Mouse (Mus musculus) liver, embryonic 18 days (tissue): ENCODE measurements around the gene Kdm5a. TPM values are rescaled to one million over a fixed set of nuclear protein-coding genes. Genes with fewer than 3 reads are reported as not detected.

Source experiments
- polyA plus RNA-seq: library from polyadenylated mRNA; depleted of rRNA; stranded (reverse); fragments of >200 nt; gene quantifications from 2 replicates; pipeline ENCODE4 v1.2.3, GENCODE M21; 2012; rRNA removed

The Kdm5a gene
- 4.2 and 4.9 TPM in 2 replicates for polyA plus RNA-seq

DNA sequence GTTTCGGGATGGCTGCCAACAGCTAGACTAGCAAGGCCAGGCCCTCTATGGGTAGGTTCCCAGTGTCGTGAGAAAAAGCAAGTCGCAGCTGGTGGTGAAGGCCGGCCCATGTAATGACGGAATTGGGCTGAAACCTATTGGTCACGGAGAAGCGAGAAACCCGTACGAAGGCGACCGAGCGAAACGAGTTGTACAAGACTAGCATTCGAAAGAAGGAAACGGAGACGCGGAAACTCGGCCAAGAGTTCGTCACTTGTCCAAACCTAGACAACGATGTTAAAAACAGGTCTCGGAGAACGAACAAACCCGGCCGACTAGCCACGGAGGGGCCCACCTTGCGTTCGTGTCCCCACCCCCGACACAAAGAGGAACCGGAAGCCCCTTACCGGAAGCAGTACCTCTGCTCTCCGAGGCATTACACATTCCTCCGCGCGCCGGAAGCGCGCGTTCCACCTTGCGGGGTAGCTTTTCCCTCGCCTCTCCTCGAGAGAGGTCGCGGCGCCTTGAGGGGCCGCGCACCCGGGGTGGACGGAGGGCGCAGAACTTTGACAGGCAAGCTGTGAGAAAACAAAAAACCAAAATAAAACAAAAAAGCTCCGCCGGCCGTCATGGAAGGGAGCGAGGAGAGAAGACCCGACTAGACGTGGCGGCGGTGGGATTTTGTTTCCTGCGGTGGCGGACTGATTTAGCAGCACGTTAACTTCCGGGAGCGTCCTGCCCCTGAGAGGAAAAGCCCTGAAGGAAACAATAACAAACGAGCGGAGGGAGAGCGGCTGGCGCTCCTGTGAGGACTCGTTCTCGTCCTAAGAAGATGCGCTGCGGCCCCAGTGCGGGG, at the start of gene Kdm5a, which contains the start of gene Ccdc77:
TSS of gene Kdm5a (plus strand) at position 437 of the 835 bp plus-strand sequence.
TSS of gene Ccdc77 (minus strand) at position 687 of the 835 bp plus-strand sequence.

DNA sequence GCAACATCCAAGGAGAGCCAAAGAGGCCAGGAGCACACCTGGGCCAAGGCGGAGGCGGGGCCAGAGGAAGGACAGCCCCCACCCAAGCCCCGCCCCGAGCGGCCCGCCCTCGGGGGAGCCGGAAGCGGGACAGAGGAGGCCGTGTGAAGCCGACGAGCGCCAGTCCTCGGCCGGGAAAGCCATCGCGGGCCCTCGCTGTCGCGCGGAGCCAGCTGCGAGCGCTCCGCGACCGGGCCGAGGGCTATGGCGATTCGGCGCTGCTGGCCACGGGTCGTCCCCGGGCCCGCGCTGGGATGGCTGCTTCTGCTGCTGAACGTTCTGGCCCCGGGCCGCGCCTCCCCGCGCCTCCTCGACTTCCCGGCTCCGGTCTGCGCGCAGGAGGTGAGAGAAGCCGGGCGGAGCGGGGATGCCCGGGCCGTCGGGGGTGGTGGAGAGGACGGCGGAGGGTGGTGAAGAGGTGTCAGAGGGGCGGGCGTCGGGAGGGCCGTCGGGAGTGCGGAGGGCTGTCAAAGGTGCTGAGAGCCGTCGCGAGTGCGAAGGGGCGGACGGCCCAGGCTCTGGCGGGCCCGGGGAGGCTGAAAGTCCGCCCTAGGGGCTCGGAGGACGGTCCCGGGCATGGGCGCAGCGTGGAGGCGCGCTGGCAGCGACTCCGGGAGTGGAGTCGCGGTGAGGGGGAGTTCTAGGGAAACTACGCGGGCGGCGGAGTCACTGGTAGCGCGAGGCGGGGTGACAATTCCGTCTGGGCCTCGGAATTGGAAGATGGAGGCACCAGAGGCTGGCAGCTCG, 99.4 kb downstream of the Kdm5a start, which contains the start of gene Il17ra:
TSS of gene Il17ra (plus strand) at position 162 of the 786 bp plus-strand sequence.

DNA sequence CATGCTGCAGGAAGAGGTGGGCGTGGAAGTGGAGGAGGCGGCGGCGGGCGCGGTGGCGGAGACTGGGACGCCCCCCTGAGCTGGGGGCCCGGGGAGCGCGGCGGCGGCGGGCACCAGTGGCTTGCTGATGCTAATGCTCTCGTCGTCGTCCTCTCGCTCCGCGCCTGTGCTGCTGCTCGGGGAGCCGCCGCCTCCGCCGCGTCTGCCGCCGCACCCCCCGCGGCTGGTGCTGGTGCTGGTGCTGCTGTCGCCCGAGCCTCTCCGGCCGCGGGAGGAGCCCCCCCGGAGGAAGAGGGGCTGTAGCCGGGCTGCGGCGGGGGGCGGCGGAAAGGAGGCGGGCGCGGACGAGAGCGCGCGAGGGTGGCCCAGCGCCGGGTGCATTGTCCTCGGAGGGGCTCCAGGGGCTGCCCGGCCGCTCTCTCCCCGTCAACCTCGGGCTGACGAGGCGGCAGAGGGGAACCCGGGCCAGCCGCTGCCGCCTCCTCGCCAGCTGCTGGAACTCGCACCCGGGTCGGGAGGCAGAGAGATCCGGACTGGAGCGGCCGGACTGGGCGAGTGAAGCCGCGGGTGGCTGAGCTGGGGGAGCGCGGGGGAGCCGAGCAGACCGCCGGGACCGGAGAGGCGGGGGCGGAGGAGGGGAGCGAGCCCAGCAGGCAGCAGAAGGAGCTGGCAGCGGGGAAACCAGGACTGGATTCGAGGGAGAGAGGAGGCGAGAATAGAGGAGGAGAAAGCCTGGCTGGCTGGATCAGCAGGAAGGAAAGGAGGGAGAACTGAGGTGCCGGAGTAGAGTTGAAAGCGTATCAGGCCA, 129.7 kb downstream of the Kdm5a start, which contains the start of gene Tmem121b:
TSS of gene Tmem121b (minus strand) at position 434 of the 808 bp plus-strand sequence.

Other genes with a start within 250 kb of the Kdm5a start
- gene D330020A13Rik, start 69.8 kb upstream of the Kdm5a start, polyA plus RNA-seq: not detected in 2 replicates
- gene B4galnt3, start 69.6 kb upstream of the Kdm5a start, polyA plus RNA-seq: 0.03 and 0.05 TPM in 2 replicates
- 6.8 and 8.1 TPM in 2 replicates for gene Ccdc77, start 250 bp downstream of the Kdm5a start, polyA plus RNA-seq
- gene Il17ra, start 99.1 kb downstream of the Kdm5a start, polyA plus RNA-seq: 11.1 and 12.6 TPM in 2 replicates
- gene Tmem121b, start 129.7 kb downstream of the Kdm5a start, polyA plus RNA-seq: under 0.01 and 0.01 TPM in 2 replicates
- 8.4 and 8.7 TPM in 2 replicates for gene Hdhd5, start 167.2 kb downstream of the Kdm5a start, polyA plus RNA-seq